Mouse (Mus musculus) liver, embryonic 15.5 days (tissue): Measurements from ENCODE around the gene Obscn. TPM values are rescaled to one million over a fixed set of nuclear protein-coding genes. Genes with fewer than 3 reads are reported as not detected.

Experiments
- ATAC-seq: fragments of 200-750 bp; cut with Nextera tagmentation; 2 replicates; pipeline ENCODE4 v1.8.0; 2017; ENCODE audit warnings: moderate number of reproducible peaks, mild to moderate bottlenecking, moderate library complexity; ENCODE audit not compliant: insufficient read depth
- H3K27ac ChIP-seq: fragments of 300-500 bp; sonication (generic); replicated peaks from 2 replicates; pipeline ENCODE4 v1.5.1; 2015; ENCODE audit warnings: mild to moderate bottlenecking, inconsistent platforms
- H3K27me3 ChIP-seq: fragments of 300-500 bp; sonication (generic); 2 replicates; pipeline ENCODE4 v1.6.1; 2015; ENCODE audit warnings: mild to moderate bottlenecking, inconsistent platforms
- H3K36me3 ChIP-seq: fragments of 300-500 bp; sonication (generic); replicated peaks from 2 replicates; pipeline ENCODE4 v1.6.1; 2015; ENCODE audit warnings: moderate library complexity, mild to moderate bottlenecking, inconsistent platforms
- H3K4me1 ChIP-seq: fragments of 300-500 bp; sonication (generic); replicated peaks from 2 replicates; pipeline ENCODE4 v1.6.1; 2015; ENCODE audit warnings: inconsistent platforms
- H3K4me2 ChIP-seq: fragments of 300-500 bp; sonication (generic); 2 replicates; pipeline ENCODE4 v1.6.1; 2015; ENCODE audit warnings: moderate library complexity, mild to moderate bottlenecking, inconsistent platforms
- H3K4me3 ChIP-seq: fragments of 300-500 bp; sonication (generic); replicated peaks from 2 replicates; pipeline ENCODE4 v1.5.1; 2015; ENCODE audit warnings: mild to moderate bottlenecking, inconsistent platforms
- H3K9ac ChIP-seq: fragments of 300-500 bp; sonication (generic); 2 replicates; pipeline ENCODE4 v1.6.1; 2015; ENCODE audit warnings: moderate library complexity, mild to moderate bottlenecking, inconsistent platforms
- H3K9me3 ChIP-seq: fragments of 300-500 bp; sonication (generic); replicated peaks from 2 replicates; pipeline ENCODE4 v1.6.1; 2016; ENCODE audit warnings: inconsistent platforms
- WGBS: fragments of 180-500 bp; shearing (Covaris S2); methylation state at CpG from one replicate; pipeline ENCODE4 v1.1.7; 2015; ENCODE audit warnings: mixed read lengths; ENCODE audit not compliant: insufficient replicate concordance; 5-methylcytosine and 5-hydroxymethylcytosine counted together
- polyA plus RNA-seq: library from polyadenylated mRNA; unstranded; fragments of >200 nt; fragmentation: Nextera tagmentation; extraction: Ambion mirVana; gene quantifications from 2 replicates; pipeline ENCODE4 v1.2.1, GENCODE M21; 2015

Obscn gene
- polyA plus RNA-seq, 1 experiment from 2014 or later, result 0.30 TPM

DNA sequence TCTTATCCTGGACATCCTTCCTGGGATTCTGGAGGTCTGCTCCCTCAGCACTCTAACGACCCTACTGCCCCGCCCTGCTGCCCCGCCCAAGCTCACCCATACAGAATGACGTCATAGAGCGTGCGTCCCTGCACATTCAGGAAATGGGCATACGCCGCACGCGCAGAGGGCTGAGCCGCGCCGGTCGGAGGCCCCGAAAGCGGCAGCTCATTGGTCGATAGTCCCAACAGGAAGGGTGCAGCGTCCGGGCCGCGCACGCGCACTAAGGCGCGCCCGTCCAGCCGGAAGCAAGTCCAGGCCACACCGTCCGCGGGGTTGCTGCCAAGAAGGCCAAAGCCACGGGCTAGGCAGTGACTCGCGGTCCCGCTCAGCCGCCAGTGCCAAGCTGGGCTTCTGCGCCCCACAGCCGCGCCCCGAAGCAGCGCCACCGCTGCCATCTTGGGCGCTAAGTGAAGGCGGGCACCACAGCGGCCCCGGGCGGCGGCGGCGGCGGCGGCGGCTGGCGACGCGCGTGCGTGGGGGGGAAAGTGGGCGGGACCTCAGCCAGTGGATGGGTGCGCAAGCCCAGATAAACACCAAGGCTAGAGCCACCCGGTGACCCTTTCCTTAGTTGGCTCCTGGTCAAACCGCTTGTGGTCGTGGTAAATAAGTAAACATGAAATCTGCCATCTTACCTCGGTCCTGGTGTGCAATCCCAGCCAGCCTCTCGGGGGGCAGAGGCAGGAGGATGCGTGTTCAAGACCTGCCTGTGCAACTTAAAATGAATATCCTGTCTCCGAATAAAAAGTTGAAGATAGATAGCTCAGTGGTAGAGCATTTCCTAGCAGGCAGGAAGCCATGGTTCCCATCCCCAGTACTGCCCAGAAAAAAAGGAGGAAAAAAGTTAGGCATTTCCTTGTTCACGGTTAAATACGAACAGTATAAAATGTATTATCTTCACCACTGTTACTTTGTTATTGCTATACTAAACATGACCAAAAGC is 27.3 kb upstream of the Obscn start, which contains the start of gene Iba57:
Gene Iba57, minus strand, starts transcription at position 485 of the 982 bp plus-strand sequence.
- Histone ChIP-seq H3K27ac (peak within 1 kb of the TSS; percentile 99), H3K9me3 (no peaks in the 10 kb centered on the region), H3K4me1 (peaks cover 63% of the 10 kb centered on the region), H3K27me3 (no peaks in the 10 kb centered on the region), H3K4me2 (peak within 1 kb of the TSS; percentile 85), H3K36me3 (peaks cover 34% of the 10 kb centered on the region), H3K9ac (peak within 1 kb of the TSS; percentile 88), H3K4me3 (peak within 1 kb of the TSS; percentile 78)
- WGBS, result 1% methylated on average over 68 of the region's 68 CpGs
- peak; percentile 89 for ATAC-seq

DNA sequence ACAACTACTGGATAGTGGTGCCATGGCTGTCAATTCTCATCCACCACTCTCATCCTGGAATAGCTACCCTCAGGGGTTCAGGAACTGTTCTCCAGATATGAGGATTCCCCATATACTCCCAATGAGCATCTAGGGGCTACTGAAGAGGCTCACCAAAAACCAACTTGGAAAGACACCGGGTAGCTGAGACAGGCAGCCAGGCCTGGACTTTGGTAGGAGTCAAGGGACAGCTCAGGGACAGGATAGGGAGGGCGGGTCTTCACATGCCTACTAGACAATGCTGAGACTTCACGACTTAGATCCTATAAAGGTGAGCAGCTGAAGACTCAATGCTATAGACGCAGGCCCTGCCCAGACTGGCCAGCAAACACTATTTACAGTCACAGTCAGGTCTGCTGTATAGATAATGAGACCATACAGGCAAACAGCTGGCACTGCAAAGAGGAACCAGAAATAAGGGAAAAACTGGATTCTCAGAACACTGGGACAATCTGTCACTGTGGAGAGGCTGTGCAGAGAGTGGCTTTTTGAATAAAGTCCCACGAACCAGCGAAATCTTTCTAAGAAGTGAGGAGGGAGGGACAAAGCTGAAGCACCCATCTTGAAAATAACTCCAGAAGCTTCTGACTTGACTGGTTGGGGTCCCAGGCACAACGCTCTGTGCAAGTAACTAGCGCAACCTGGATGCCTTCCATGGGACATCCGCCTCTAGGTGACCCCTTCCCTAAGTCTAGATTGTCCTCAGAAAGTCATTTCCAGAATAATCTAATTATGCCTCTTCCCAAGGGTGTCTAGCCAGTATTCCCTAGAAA is 26.4 kb upstream of the Obscn start:
- Histone ChIP-seq H3K27ac (peak overlapping the region; percentile 99), H3K27me3 (no peaks in the 10 kb centered on the region), H3K4me2 (peak overlapping the region; percentile 85), H3K9ac (peak overlapping the region; percentile 64), H3K4me3 (peak overlapping the region; percentile 78), H3K9me3 (no peaks in the 10 kb centered on the region), H3K4me1 (peaks cover 55% of the 10 kb centered on the region), H3K36me3 (peaks cover 43% of the 10 kb centered on the region)
- WGBS, result 39% methylated on average over 9 of the region's 9 CpGs
- no peak for ATAC-seq

- peak overlapping the region; percentile 78 for H3K4me3 ChIP-seq
- ATAC-seq, result no peak
- no peaks in the 10 kb centered on the region for H3K9me3 ChIP-seq
- H3K27ac ChIP-seq, result peak overlapping the region; percentile 99
- peak overlapping the region; percentile 64 for H3K9ac ChIP-seq
- no peaks in the 10 kb centered on the region for H3K27me3 ChIP-seq
- peak overlapping the region; percentile 85 for H3K4me2 ChIP-seq
- WGBS, result 76% methylated on average over 5 of the region's 5 CpGs
- peaks cover 55% of the 10 kb centered on the region for H3K36me3 ChIP-seq
- peaks cover 47% of the 10 kb centered on the region for H3K4me1 ChIP-seq
Observed at GRCm38 (mm10) chr11:59161398-59161797, 25.2 kb upstream of the Obscn start.

DNA sequence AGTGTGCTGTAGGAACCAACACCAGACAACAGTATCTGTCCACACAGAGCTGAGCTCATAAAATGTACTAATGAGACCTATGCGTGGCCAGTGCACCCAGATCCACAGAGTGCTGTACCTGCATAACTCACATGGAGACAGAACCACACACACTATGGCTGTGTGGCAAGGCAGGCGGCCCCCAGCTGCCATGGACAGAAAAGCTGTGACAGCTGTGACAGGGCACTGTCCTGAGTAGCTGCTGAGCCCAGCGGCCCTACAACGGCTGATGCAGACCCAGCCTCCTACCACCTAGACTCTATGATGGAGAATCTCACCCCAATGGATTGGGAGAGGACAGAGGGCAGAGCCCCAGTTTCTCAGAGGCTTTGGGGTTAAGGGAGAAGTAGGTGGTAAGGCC is 23.4 kb upstream of the Obscn start:
- Histone ChIP-seq H3K9ac (no peak overlapping the region), H3K4me3 (no peak overlapping the region), H3K4me1 (peaks cover 34% of the 10 kb centered on the region), H3K4me2 (no peak overlapping the region), H3K9me3 (no peaks in the 10 kb centered on the region), H3K36me3 (peaks cover 66% of the 10 kb centered on the region), H3K27me3 (no peaks in the 10 kb centered on the region), H3K27ac (no peak overlapping the region)
- 85% methylated on average over 4 of the region's 4 CpGs for WGBS
- ATAC-seq, result no peak

DNA sequence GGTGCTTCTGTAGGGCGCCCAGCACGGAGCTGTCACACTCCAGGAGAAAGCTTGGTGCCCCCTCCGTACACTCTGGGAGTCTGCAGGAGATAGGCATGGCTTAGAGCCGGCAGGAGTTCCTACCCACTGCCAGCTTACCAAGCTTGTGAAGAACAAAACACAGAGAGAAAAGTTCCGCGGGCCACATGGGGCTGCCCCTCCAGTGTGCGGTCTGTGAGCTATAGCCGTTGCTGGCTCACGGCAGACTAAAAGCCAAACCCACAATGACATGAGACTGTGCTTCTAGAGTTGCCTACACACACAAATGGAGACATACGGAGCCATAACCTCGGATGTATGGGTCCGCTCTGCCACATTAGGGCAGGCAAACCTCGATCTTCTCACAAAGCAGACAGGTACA is 22.9 kb upstream of the Obscn start:
- 90% methylated on average over 13 of the region's 13 CpGs for WGBS
- no peak overlapping the region for H3K9ac ChIP-seq
- ATAC-seq, result no peak
- no peaks in the 10 kb centered on the region for H3K27me3 ChIP-seq
- H3K27ac ChIP-seq, result no peak overlapping the region
- no peak overlapping the region for H3K4me3 ChIP-seq
- peaks cover 31% of the 10 kb centered on the region for H3K4me1 ChIP-seq
- peaks cover 66% of the 10 kb centered on the region for H3K36me3 ChIP-seq
- no peak overlapping the region for H3K4me2 ChIP-seq
- no peaks in the 10 kb centered on the region for H3K9me3 ChIP-seq

DNA sequence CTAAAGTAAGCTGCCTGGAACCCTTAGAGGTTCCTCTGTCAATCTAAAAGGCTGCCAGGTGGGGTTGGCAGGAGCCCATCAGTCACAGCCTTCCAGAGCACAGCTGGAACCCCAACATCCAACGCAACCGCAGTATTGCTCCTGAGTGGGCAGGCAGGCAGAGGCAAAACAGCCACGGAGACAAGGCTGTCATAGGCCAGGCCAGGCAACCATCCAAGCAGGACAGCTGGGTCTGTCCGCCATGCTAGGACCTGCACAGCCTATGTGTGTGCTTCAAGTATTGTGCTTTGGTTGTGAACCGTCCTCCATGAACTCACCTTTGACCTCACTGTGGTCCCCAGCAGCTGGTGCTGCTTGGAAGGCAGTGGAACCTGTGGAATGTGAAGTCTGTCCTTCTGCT is 19.7 kb upstream of the Obscn start:
- H3K27ac ChIP-seq, result no peak overlapping the region
- H3K36me3 ChIP-seq, result peaks cover 55% of the 10 kb centered on the region
- no peak overlapping the region for H3K4me3 ChIP-seq
- H3K4me1 ChIP-seq, result peaks cover 8% of the 10 kb centered on the region
- ATAC-seq, result no peak
- WGBS, result 88% methylated on average over 5 of the region's 5 CpGs
- no peak overlapping the region for H3K4me2 ChIP-seq
- H3K9ac ChIP-seq, result no peak overlapping the region
- H3K9me3 ChIP-seq, result no peaks in the 10 kb centered on the region
- no peaks in the 10 kb centered on the region for H3K27me3 ChIP-seq

GRCm38 (mm10) chr11:59154220-59154619 is 18.0 kb upstream of the Obscn start:
- Histone ChIP-seq H3K4me1 (peaks cover 4% of the 10 kb centered on the region; the same call in 1 of the 2 replicates), H3K36me3 (peaks cover 39% of the 10 kb centered on the region), H3K4me3 (no peak overlapping the region), H3K27me3 (peaks cover 4% of the 10 kb centered on the region; the same call in 1 of the 2 replicates), H3K9me3 (no peaks in the 10 kb centered on the region), H3K4me2 (no peak overlapping the region), H3K9ac (no peak overlapping the region), H3K27ac (no peak overlapping the region)
- WGBS, result 83% methylated on average over 7 of the region's 7 CpGs
- no peak for ATAC-seq

DNA sequence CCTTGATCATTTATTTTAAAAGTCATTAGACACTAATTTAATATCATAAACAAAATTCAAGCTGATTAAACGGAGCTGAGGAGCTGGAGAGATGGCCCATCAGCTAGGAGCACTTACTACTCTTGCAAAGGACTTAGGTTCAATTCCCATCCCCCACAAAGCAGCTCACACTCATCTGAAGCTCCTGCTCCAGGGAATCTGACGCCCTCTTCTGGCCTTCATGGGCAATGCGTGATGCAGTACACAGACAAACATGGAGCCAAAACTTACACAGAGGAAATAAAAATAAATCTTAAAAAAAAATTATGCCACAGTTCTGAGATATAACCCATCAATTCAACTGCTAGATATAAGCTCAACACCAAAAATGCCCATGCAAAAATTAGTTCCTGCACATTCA is 15.5 kb upstream of the Obscn start:
- 26% methylated on average over 3 of the region's 3 CpGs for WGBS
- Histone ChIP-seq H3K4me3 (no peak overlapping the region), H3K9me3 (no peaks in the 10 kb centered on the region), H3K27ac (no peak overlapping the region), H3K9ac (no peak overlapping the region), H3K4me2 (no peak overlapping the region), H3K4me1 (peaks cover 4% of the 10 kb centered on the region; the same call in 1 of the 2 replicates), H3K27me3 (peaks cover 10% of the 10 kb centered on the region), H3K36me3 (peaks cover 14% of the 10 kb centered on the region)
- no peak for ATAC-seq

- H3K27me3 ChIP-seq, result peaks cover 14% of the 10 kb centered on the region
- no peaks in the 10 kb centered on the region for H3K4me1 ChIP-seq
- ATAC-seq, result no peak
- H3K4me2 ChIP-seq, result no peak overlapping the region
- no peak overlapping the region for H3K9ac ChIP-seq
- no peaks in the 10 kb centered on the region for H3K36me3 ChIP-seq
- WGBS, result 79% methylated on average over 3 of the region's 3 CpGs
- H3K27ac ChIP-seq, result no peak overlapping the region
- no peaks in the 10 kb centered on the region for H3K9me3 ChIP-seq
- no peak overlapping the region for H3K4me3 ChIP-seq
Observed at GRCm38 (mm10) chr11:59149302-59149701, 13.1 kb upstream of the Obscn start.

GRCm38 (mm10) chr11:59142962-59143361 is 6.8 kb upstream of the Obscn start:
- no peaks in the 10 kb centered on the region for H3K9me3 ChIP-seq
- no peak overlapping the region for H3K4me3 ChIP-seq
- H3K4me2 ChIP-seq, result no peak overlapping the region
- no peaks in the 10 kb centered on the region for H3K36me3 ChIP-seq
- no peak overlapping the region for H3K9ac ChIP-seq
- H3K27me3 ChIP-seq, result peaks cover 34% of the 10 kb centered on the region
- no peak overlapping the region for H3K27ac ChIP-seq
- peaks cover 7% of the 10 kb centered on the region; the same call in 1 of the 2 replicates for H3K4me1 ChIP-seq
- 76% methylated on average over 5 of the region's 5 CpGs for WGBS
- no peak for ATAC-seq
